Mouse (Mus musculus) cortical plate, adult 2 months (tissue): Measurements from ENCODE around the gene Fut11. TPM values are rescaled to one million over a fixed set of nuclear protein-coding genes. Genes with fewer than 3 reads are reported as not detected.
A peak's percentile ranks its signal among the peaks of the same experiment; 100 is the strongest.
"Not testable (repeated sequence)": the region's sequence is repeated elsewhere in the genome, so short reads cannot be mapped to it uniquely, and the experiment has no call there.

Experiments
- H3K27ac ChIP-seq: fragments of 200-500 bp; 2 replicates; pipeline ENCODE4 v1.5.1; 2012; ENCODE audit warnings: low read length, control low read depth, inconsistent platforms; ENCODE audit not compliant: insufficient read depth
- H3K4me1 ChIP-seq: fragments of 200-500 bp; 2 replicates; pipeline ENCODE4 v1.6.1; 2011; ENCODE audit warnings: low read length; ENCODE audit not compliant: control insufficient read depth, insufficient read depth
- H3K4me3 ChIP-seq: fragments of 200-500 bp; 2 replicates; pipeline ENCODE4 v1.5.1; 2011; ENCODE audit warnings: mild to moderate bottlenecking, low read length, control low read depth; ENCODE audit not compliant: insufficient read depth
- CTCF ChIP-seq: fragments of 200-500 bp; IDR thresholded peaks from 2 replicates; pipeline ENCODE4 v1.5.1; 2011; ENCODE audit warnings: mild to moderate bottlenecking, control low read depth, low read length; ENCODE audit not compliant: insufficient read depth; ENCODE audit errors: extremely low read depth
- POLR2A ChIP-seq: fragments of 200-500 bp; IDR thresholded peaks from 2 replicates; pipeline ENCODE4 v1.6.1; 2011; ENCODE audit warnings: mild to moderate bottlenecking, low read length, control low read depth; ENCODE audit not compliant: insufficient read depth; ENCODE audit errors: extremely low read depth
- polyA plus RNA-seq: library from polyadenylated mRNA; depleted of rRNA; stranded (reverse); fragments of >200 nt; gene quantifications from 2 replicates; pipeline ENCODE4 v1.2.3, GENCODE M21; 2012

The Fut11 gene
- polyA plus RNA-seq, 1 experiment = 14.9 TPM

- peak overlapping the region; percentile 58 for H3K4me3 ChIP-seq
- TF ChIP-seq CTCF (no peak), POLR2A (no peak)
- peaks cover 3% of the 10 kb centered on the region for H3K4me1 ChIP-seq
Measured at GRCm38 (mm10) chr14:20694185-20694883, 434 bp upstream of the Fut11 start.

DNA sequence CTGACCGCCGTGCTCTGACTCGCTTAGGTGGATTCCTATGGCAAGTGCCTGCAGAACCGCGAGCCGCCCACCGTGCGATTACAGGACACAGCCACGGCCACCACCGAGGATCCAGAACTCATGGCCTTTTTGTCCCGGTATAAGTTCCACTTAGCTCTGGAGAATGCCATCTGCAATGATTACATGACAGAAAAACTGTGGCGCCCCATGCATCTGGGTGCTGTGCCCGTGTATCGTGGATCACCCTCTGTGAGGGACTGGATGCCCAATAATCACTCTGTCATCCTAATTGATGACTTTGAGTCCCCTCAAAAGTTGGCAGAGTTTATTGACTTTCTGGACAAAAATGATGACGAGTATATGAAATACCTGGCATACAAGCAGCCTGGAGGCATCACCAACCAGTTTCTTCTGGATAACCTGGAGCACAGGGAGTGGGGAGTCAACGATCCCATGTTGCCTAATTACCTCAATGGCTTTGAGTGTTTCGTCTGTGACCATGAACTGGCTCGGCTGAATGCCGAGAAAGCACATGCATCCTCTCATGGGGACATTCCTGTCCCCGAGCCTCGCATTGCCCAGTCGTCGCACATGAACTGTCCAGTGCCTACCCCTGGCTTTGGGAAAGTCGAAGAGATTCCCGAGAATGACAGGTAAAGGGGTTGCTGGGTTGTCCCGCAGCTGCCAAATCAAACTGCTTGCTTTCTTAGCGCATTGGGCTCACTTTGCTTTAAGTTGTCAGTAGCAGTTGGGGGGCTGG is 1.2 kb downstream of the Fut11 start:
- Histone ChIP-seq H3K27ac (no peak overlapping the region), H3K4me1 (peaks cover 5% of the 10 kb centered on the region), H3K4me3 (peak overlapping the region; percentile 58)
- TF ChIP-seq CTCF = no peak
- no peak for TF ChIP-seq POLR2A

More at GRCm38 (mm10) chr14:20694185-20694883, 434 bp upstream of the Fut11 start:
- H3K27ac ChIP-seq = no peak overlapping the region

GRCm38 (mm10) chr14:20696986-20697385 is 2.2 kb downstream of the Fut11 start:
- Histone ChIP-seq H3K4me3 (peak overlapping the region; percentile 58), H3K27ac (no peak overlapping the region), H3K4me1 (peaks cover 6% of the 10 kb centered on the region)
- TF ChIP-seq CTCF (peak; percentile 57), POLR2A (no peak)

- peaks cover 6% of the 10 kb centered on the region for H3K4me1 ChIP-seq
- no peak overlapping the region for H3K27ac ChIP-seq
- H3K4me3 ChIP-seq = no peak overlapping the region
- TF ChIP-seq CTCF = no peak
- no peak for TF ChIP-seq POLR2A
Measured at GRCm38 (mm10) chr14:20698515-20698914, 3.7 kb downstream of the Fut11 start.

DNA sequence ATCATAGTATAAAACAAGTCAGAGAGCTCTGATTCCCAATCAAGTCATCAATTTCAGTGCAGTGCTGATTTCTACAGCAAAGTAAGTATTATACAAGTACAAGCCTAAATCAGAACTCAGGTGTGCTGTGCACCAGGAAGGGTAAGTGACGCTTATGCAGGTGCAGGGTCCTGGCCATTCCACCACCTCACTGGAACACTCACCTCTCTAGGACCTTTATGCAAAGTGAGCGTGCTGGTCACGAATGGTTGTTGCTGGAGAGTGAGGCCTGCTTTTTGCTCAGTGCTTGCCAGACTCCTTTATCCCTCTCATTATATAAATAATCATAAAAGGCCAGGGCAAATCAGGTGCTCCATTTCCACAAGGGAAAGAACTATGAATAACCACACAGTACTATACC is 5.6 kb downstream of the Fut11 start:
- peaks cover 6% of the 10 kb centered on the region for H3K4me1 ChIP-seq
- H3K27ac ChIP-seq = no peak overlapping the region
- no peak overlapping the region for H3K4me3 ChIP-seq
- TF ChIP-seq POLR2A = no peak
- no peak for TF ChIP-seq CTCF

DNA sequence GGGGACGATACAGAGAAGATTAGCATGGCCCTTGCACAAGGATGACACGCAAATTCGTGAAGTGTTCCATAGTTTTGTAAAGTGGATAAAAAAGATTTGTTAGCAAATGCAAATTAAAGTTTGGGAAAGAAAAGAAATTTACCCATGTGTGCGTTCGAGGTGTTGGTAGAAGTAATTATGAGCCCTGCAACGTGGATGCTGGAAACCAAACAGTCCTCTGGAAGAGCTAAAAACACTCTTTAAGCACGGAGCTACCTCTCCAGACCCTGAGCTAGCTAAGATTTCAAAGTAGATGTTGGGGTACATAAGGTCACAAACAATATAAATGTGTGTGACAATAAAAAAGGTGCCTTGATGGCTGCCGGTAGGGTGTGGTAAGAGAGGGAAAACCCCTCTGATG is 6.8 kb downstream of the Fut11 start:
- H3K4me3 ChIP-seq = peak overlapping the region; percentile 65; the same call in 1 of the 2 replicates
- no peak for TF ChIP-seq CTCF
- H3K4me1 ChIP-seq = peaks cover 3% of the 10 kb centered on the region
- H3K27ac ChIP-seq = no peak overlapping the region

DNA sequence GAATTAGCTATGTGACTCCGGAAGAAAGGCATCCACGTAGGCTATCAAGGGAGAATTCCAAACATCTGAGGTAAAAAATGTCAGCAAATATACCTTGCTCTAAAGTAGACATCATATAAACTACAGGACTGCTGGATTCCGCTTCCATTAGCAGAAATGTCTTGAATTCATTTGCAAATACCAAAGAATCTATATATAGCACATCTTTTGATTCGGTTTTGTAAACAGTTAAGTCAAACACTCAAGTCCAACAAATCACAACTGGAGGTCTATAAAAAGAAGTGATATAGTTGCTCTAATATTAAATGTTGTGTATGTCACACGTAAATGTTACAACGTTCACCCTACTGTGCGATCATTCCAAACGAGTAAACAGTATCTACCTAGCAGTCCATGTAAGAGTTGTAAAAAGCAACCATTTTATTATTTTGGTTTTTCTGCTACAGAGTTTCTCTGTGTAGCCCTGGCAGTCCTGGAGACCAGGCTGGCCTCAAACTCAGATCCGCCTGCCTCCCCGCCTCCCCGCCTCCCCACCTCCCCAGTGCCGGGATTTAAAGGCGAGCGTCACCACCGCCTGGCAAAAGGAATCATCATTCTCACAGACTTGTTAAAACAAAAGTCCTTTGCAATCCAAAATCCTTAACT is 7.5 kb downstream of the Fut11 start:
- peaks cover 3% of the 10 kb centered on the region for H3K4me1 ChIP-seq
- no peak for TF ChIP-seq CTCF
- TF ChIP-seq POLR2A = no peak
- peak overlapping the region; percentile 65 for H3K4me3 ChIP-seq
- H3K27ac ChIP-seq = peak overlapping the region; percentile 61

DNA sequence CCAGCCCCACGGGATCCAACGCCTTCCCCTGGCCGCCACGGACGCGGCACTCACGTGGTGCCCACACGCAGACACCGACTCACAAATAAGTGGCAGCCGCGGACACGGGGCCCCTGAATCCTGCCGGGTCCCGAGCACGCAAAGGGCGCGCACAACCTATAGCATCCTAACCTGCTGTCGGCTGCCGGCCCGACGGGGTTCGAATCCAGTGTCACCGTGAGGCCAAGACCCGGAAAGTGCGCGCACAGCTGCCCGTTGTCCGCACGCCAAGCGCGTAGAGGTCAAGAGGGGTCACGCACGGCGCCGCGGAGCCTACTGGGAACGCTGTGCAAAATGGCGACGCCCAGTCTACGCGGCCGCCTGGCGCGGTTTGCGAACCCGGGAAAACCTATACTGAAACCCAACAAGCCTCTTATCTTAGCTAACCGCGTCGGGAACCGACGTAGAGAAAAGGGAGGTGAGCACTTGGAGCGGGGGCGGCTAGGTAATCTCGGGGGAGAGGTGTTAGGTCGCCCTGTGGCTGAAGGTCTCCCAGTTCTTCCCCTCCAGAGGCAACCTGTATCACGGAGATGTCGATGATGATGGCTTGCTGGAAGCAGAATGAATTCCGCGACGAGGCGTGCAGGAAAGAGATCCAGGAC is 8.1 kb downstream of the Fut11 start, which contains the start of gene Chchd1:
Chchd1 (plus strand) TSS at position 266 of the 641 bp plus-strand sequence.
- no peak for TF ChIP-seq CTCF
- TF ChIP-seq POLR2A = peak; percentile 54; the same call in 1 of the 2 replicates
- peak within 1 kb of the TSS; percentile 65 for H3K4me3 ChIP-seq
- H3K27ac ChIP-seq = peak within 1 kb of the TSS; percentile 61
- H3K4me1 ChIP-seq = peaks cover 3% of the 10 kb centered on the region

DNA sequence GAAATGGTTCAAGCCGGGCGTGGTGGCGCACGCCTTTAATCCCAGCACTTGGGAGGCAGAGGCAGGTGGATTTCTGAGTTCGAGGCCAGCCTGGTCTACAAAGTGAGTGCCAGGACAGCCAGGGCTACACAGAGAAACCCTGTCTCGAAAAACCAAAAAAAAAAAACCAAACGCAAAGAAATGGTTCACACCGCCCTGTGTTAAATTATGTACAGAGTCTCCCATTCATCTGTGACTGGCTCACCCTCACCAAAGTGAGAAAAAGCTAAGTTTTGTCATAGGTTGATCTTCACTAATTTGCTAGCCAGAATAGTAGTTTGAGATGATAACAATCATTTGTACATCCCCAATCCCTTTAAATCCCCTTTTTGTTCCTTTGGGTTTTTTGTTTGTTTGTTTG is 8.7 kb downstream of the Fut11 start:
- H3K27ac ChIP-seq, H3K4me1 ChIP-seq: not testable (repeated sequence)
- H3K4me3 ChIP-seq = peak overlapping the region; percentile 65
